Mouse (Mus musculus) embryo, embryonic 10 days (tissue): ENCODE data around the gene Gm16181.

Experiments
- DNase-seq: peaks from one replicate; pipeline ENCODE4 v3.0.0-alpha.2; 2015; ENCODE audit warnings: low spot score

The Gm16181 gene

GRCm38 (mm10) chr17:35250348-35251120 is 29.9 kb downstream of the Gm16181 start:
- DNase-seq = no peak

- DNase-seq = no peak
These were observed 30.6 kb downstream of the Gm16181 start for GRCm38 (mm10) chr17:35251162-35251719.

- no peak for DNase-seq
These were observed 31.3 kb downstream of the Gm16181 start for GRCm38 (mm10) chr17:35251981-35252380.

GRCm38 (mm10) chr17:35252619-35253292 is 32.1 kb downstream of the Gm16181 start:
- no peak for DNase-seq

- DNase-seq = no peak
These were observed 32.9 kb downstream of the Gm16181 start for GRCm38 (mm10) chr17:35253293-35254093.

DNA sequence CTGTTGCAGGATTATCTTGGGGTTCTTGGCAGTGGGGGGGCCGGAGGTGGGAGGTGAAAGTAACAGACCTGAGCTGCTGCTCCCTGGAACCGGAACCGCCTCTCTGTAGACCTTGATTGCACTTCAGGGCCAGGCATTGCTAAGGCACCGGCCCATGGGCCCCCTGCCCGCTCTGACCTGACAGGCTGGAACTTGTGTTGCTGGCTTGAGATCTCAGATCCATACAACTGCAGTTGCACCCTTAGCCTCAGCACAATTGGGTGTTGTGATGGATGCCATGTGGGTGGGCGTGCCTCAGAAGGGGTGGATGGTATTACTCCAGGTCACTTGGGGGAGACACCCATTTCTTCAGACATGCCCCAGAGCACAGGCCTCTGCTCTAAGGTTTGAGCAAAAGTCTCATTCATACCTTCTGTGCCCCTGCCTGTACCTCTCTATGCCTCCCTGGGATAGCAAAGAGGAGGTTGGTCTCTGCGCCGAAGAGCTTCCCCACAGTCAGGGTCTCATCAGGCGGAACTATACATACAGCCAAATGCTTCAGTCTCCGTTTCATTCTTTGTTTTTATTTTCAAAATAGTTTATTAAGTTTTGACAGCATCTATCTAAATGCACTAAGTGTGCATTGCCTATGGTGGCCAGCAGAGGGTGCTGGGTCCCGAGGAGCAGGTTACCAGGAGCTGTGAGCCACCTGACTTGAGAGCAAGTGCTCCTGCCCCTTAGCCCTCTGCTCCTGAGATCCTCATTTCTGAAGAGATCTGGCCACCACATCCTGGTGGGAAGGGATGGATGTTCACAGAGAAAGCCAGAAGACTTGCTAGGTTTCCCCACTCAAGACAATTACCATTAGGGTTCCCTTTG is 33.8 kb downstream of the Gm16181 start:
- DNase-seq = peak; percentile 70

GRCm38 (mm10) chr17:35255301-35255700 is 34.7 kb downstream of the Gm16181 start:
- no peak for DNase-seq

DNA sequence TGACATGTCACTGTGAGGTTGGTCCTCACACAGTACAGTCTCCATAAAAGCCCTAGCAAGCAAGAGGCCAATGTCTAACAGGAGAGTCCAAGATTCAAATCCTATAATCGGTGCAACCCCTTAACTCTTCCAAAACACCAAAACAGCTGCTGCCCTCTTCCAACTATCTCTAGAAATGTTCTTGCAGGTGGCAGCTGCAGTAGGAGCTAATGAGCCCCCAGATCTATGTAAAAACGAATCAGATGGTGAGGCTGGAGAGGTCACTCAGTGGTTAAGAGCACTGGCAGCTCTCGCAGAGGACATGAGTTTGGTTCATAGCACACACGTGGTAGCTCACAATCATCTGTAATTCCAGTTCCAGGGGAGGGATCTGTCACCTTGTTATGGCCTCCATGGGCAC is 35.1 kb downstream of the Gm16181 start:
- DNase-seq = no peak

GRCm38 (mm10) chr17:35257378-35257777 is 36.7 kb downstream of the Gm16181 start:
- no peak for DNase-seq

- DNase-seq = peak; percentile 86
These were observed 37.3 kb downstream of the Gm16181 start for GRCm38 (mm10) chr17:35257824-35258491.

DNA sequence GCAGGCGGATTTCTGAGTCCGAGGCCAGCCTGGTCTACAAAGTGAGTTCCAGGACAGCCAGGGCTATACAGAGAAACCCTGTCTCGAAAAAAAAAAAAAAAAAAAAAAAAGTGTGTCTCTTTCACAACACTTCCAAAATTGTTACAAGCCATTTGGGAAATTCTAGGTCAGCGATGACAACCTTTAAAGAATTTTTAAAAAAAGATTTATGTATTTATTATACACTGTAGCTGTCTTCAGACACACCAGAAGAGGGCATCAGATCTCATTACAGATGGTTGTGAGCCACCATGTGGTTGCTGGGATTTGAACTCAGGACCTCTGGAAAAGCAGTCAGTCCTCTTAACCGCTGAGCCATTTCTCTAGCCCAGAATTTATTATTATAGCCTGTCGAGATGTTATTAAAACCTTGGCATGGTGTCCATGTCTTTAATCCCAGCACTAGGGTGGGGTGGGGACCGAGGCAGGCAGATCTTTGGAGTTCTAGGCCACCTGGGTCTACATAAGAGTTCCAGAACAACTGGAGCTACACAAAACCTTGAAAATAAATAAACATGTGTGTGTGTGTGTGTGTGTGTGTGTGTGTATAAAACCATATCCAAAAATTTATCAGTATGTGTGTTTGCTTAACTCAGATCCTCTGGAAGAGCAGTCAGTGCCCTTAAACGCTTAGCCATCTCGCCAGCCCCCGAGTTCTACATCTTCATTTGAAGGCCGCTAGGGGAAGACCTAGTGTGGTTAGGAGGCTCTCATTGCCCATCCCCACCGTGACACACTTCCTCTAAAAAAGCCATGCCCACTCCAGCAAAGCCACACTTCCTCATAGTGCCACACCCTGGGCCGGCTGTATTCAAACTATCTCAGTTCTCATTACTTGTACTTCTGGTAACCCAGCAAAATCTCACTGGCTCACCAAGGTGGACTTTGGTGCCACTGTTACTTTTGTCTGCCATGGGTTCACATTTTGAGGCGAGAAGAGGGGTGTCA is 38.2 kb downstream of the Gm16181 start:
- DNase-seq = no peak

DNA sequence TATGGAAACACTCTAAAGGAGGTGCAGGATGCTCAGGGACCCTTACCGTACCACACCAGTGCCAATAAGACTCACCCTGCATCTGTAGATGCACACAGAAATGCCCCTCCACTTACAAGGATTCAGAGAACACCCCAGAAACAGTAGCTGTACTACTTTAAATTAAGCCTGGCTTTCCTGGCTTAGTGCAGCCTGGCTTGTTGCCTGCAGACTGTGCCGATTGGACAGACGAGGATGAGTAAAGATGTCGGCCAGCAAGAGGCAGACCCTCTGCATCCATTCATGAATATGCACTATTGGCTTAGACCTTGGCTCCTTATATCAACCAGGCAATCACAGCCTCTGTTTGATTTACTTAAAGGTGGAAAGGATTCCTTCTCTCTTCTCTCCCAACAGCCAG is 39.0 kb downstream of the Gm16181 start:
- DNase-seq = no peak

- DNase-seq = no peak
These were observed 41.0 kb downstream of the Gm16181 start for GRCm38 (mm10) chr17:35261651-35262050.

DNA sequence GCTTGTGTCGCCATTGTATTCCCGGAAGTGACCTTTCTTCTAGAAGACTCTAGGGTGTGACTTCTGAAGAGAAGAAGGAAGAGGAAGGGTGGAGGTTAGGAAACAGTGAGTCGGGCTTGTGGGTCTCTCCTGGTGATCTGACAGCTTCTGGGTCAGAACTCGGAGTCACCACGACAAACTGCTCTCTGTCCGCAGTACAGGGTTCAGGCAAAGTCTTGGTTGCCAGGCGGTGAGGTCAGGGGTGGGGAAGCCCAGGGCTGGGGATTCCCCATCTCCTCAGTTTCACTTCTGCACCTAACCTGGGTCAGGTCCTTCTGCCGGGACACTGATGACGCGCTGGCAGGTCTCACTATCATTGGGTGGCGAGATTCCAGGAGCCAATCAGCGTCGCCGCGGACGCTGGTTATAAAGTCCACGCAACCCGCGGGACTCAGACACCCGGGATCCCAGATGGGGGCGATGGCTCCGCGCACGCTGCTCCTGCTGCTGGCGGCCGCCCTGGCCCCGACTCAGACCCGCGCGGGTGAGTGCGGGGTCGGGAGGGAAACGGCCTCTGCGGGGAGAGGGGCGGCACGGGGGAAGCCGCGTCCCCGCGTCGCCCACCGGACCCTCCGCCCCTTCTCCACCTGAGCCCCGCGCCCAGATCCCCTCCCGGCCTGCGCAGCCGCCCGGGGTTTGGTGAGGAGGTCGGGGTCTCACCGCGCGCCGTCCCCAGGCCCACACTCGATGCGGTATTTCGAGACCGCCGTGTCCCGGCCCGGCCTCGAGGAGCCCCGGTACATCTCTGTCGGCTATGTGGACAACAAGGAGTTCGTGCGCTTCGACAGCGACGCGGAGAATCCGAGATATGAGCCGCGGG is 42.3 kb downstream of the Gm16181 start, which contains the start of gene H2-D1:
TSS of gene H2-D1 (plus strand) at position 67 of the 859 bp plus-strand sequence.
- peak; percentile 93 for DNase-seq

GRCm38 (mm10) chr17:35263523-35263883 is 42.9 kb downstream of the Gm16181 start:
- no peak for DNase-seq

GRCm38 (mm10) chr17:35267399-35268086 is 46.9 kb downstream of the Gm16181 start:
- DNase-seq = no peak

GRCm38 (mm10) chr17:35269653-35270347 is 49.2 kb downstream of the Gm16181 start:
- peak; percentile 85 for DNase-seq
